ENCODE assay signal across 8 mouse cellular contexts in genomic region chr13:25932810-25933209, GRCm38 (mm10).
DNase-seq lines count a peak whose midpoint lies in the region.

No protein-coding gene starts in this region.

- peak; percentile 20 for DNase-seq in urinary bladder, postnatal 25 days (ENCODE audit: low spot score)
- DNase-seq in urinary bladder, adult 2 months (ENCODE audit: low spot score): no peak
- DNase-seq in embryo, embryonic 10.5 days (ENCODE audit: low spot score): peak; percentile 94
- DNase-seq in gastrocnemius, postnatal 4 days (ENCODE audit: low spot score in 2 of 2): peak; percentile 28 to 44
- peak; percentile 71 for DNase-seq in kidney, postnatal 14 days
- DNase-seq in lung, adult 18-20 months: peak; percentile 2 to 14
- DNase-seq in retina, adult 2 months (ENCODE audit: low read depth, low spot score): peak; percentile 50
- no peak for DNase-seq in T-cell, adult 2 months (ENCODE audit: low spot score)

Comparison
In these comparisons a context has a peak if more than half of its experiments do, and no peak if none do; other contexts are left out.
1. DNase-seq: peak in urinary bladder, postnatal 25 days (single experiment), embryo, embryonic 10.5 days (single experiment), gastrocnemius, postnatal 4 days (2 of 2), kidney, postnatal 14 days (single experiment), lung, adult 18-20 months (2 of 2) and retina, adult 2 months (single experiment); none in urinary bladder, adult 2 months (single experiment) and T-cell, adult 2 months (single experiment).